Mouse (Mus musculus): ENCODE measurements around the gene Dmrtc2. TPM values are rescaled to one million over a fixed set of nuclear protein-coding genes. Genes with fewer than 3 reads are reported as not detected.

Dmrtc2 gene
- total and polyA plus RNA-seq, 3 experiments = not detected

DNA sequence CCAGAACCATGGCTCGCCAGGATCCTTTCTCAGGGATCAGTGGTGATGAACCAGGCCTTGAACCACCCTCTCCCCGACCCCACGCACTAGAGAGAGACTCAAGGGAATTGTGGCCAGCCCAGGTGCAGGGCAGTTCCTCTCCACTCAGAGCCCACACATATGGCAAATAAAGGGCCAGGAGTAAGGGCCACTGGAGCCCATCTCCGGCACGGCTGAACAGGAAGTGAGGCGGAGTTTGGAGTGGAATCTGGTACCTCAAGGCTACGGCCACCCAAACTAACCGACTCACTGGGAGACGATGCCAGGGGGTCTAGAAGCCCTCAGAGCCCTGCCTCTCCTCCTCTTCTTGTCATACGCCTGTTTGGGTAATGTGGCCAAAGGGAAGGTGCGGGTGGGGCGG is 27.4 kb downstream of the Dmrtc2 start, which contains the start of gene Cd79a:
TSS of gene Cd79a (plus strand) at position 158 of the 400 bp plus-strand sequence.
- Histone ChIP-seq H3K9me3 (replicated peaks; ENCODE audit: insufficient read depth, low read length) (no peaks in the 10 kb centered on the region), H3K4me3 (ENCODE audit: control insufficient read depth in 1 of 2, insufficient read depth in 1 of 2, low read depth in 2 of 2, low read length in 2 of 2) (no peak within 1 kb of the TSS), H3K27me3 (ENCODE audit: control insufficient read depth in 1 of 2, insufficient read depth in 2 of 2, low read length in 2 of 2) (no peaks in the 10 kb centered on the region), H3K4me1 (ENCODE audit: control insufficient read depth in 1 of 2, insufficient read depth in 2 of 2, low read length in 2 of 2) (peaks cover 0 to 12% of the 10 kb centered on the region in 2 experiments; a peak in 2 of 4 replicates), H3K79me2 (ENCODE audit: control insufficient read depth, insufficient read depth, low read length, poor library complexity) (no peaks in the 10 kb centered on the region; the same call in 1 of the 2 replicates), H3K9ac (ENCODE audit: control insufficient read depth, low read depth, low read length, poor library complexity, severe bottlenecking) (no peak within 1 kb of the TSS), H3K27ac (ENCODE audit: control insufficient read depth, low read depth, low read length) (no peak within 1 kb of the TSS), H3K36me3 (ENCODE audit: control insufficient read depth in 1 of 2, insufficient read depth in 2 of 2, low read length in 2 of 2) (peaks cover 0 to 8% of the 10 kb centered on the region in 2 experiments; a peak in 2 of 4 replicates)
- no peak for TF ChIP-seq SIN3A (IDR thresholded peaks at IDR 0.05; ENCODE audit: low read length)
- TF ChIP-seq TBP (IDR thresholded peaks at IDR 0.05; ENCODE audit: low read depth, low read length) = no peak
- no peak for TF ChIP-seq MXI1 (IDR thresholded peaks at IDR 0.05; ENCODE audit: low read depth, low read length)
- no peak for TF ChIP-seq POLR2A (IDR thresholded peaks at IDR 0.05; ENCODE audit: control insufficient read depth in 1 of 2, insufficient read depth in 1 of 2, low read depth in 1 of 2, low read length in 2 of 2, poor library complexity in 1 of 2)
- TF ChIP-seq EP300 (IDR thresholded peaks at IDR 0.05; ENCODE audit: low read depth in 1 of 2, low read length in 2 of 2) = no peak
- no peak for TF ChIP-seq ZC3H11A (IDR thresholded peaks at IDR 0.05; ENCODE audit: low read depth, low read length)
- no peak for TF ChIP-seq ZMIZ1 (IDR thresholded peaks at IDR 0.05; ENCODE audit: low read depth, low read length)
- TF ChIP-seq RCOR1 (IDR thresholded peaks at IDR 0.05; ENCODE audit: low read depth, low read length) = no peak
- TF ChIP-seq MAZ (IDR thresholded peaks at IDR 0.05; ENCODE audit: low read depth, low read length) = no peak
- no peak for TF ChIP-seq GABPA (IDR thresholded peaks at IDR 0.05; ENCODE audit: low read depth, low read length)
- TF ChIP-seq NRF1 (IDR thresholded peaks at IDR 0.05; ENCODE audit: insufficient read depth, low read depth, low read length, poor library complexity, severe bottlenecking) = no peak
- TF ChIP-seq MEF2A (IDR thresholded peaks at IDR 0.05; ENCODE audit: extremely low read depth, insufficient replicate concordance, low read depth, low read length, poor library complexity, severe bottlenecking) = no peak
- TF ChIP-seq UBTF (IDR thresholded peaks at IDR 0.05; ENCODE audit: borderline replicate concordance, insufficient read depth, low read depth, low read length) = no peak
- no peak for TF ChIP-seq HCFC1 (IDR thresholded peaks at IDR 0.05; ENCODE audit: low read depth, low read length)
- TF ChIP-seq POLR2AphosphoS5 (IDR thresholded peaks at IDR 0.05; ENCODE audit: borderline replicate concordance, low read depth, low read length) = no peak
- TF ChIP-seq TCF12 (IDR thresholded peaks at IDR 0.05; ENCODE audit: low read depth, low read length) = no peak
- no peak for DNase-seq (ENCODE audit: low read depth, low spot score)

DNA sequence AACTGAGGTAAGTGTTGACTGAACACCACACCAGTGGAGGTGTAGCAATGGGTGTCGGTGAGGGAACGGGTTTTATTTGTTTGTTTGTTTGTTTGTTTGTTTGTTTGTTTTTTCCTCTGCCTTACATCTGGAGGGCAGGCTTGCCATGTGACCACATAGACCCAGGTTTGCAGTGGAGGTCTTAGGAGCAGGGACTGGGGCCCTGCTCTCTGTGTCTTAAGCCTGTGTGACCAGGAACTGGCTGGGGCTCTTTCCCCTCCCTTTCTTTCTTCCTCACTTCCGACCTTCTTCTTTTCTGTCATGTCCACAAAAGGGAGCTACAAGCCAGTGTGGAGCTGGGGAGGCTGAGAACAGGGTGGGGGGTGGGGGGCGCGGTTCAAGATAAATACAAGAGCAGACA is 28.1 kb downstream of the Dmrtc2 start:
- Histone ChIP-seq H3K4me3 (ENCODE audit: control insufficient read depth in 1 of 2, insufficient read depth in 1 of 2, low read depth in 2 of 2, low read length in 2 of 2) (no peak overlapping the region), H3K4me1 (ENCODE audit: control insufficient read depth in 1 of 2, insufficient read depth in 2 of 2, low read length in 2 of 2) (peaks cover 0 to 16% of the 10 kb centered on the region in 2 experiments; a peak in 2 of 4 replicates), H3K27me3 (ENCODE audit: control insufficient read depth in 1 of 2, insufficient read depth in 2 of 2, low read length in 2 of 2) (no peaks in the 10 kb centered on the region), H3K27ac (ENCODE audit: control insufficient read depth, low read depth, low read length) (no peak overlapping the region), H3K9me3 (replicated peaks; ENCODE audit: insufficient read depth, low read length) (no peaks in the 10 kb centered on the region), H3K36me3 (ENCODE audit: control insufficient read depth in 1 of 2, insufficient read depth in 2 of 2, low read length in 2 of 2) (peaks cover 0 to 12% of the 10 kb centered on the region in 2 experiments; a peak in 2 of 4 replicates), H3K79me2 (ENCODE audit: control insufficient read depth, insufficient read depth, low read length, poor library complexity) (peaks cover 2% of the 10 kb centered on the region; the same call in 1 of the 2 replicates), H3K9ac (ENCODE audit: control insufficient read depth, low read depth, low read length, poor library complexity, severe bottlenecking) (no peak overlapping the region)
- DNase-seq (ENCODE audit: low read depth, low spot score) = no peak
- TF ChIP-seq MAFK (IDR thresholded peaks at IDR 0.05; ENCODE audit: borderline replicate concordance, low read depth, low read length) (no peak), POLR2AphosphoS5 (IDR thresholded peaks at IDR 0.05; ENCODE audit: borderline replicate concordance, low read depth, low read length) (no peak), MAZ (IDR thresholded peaks at IDR 0.05; ENCODE audit: low read depth, low read length) (no peak), MYB (IDR thresholded peaks at IDR 0.05; ENCODE audit: low read depth, low read length) (no peak), KAT2A (conservative IDR thresholded peaks at IDR 0.05; ENCODE audit: low read depth, low read length) (no peak), MEF2A (IDR thresholded peaks at IDR 0.05; ENCODE audit: extremely low read depth, insufficient replicate concordance, low read depth, low read length, poor library complexity, severe bottlenecking) (no peak), ETS1 (IDR thresholded peaks at IDR 0.05; ENCODE audit: low read depth, low read length) (no peak), ZKSCAN1 (IDR thresholded peaks at IDR 0.05; ENCODE audit: low read depth, low read length) (no peak), SMC3 (IDR thresholded peaks at IDR 0.05; ENCODE audit: low read depth, low read length) (no peak), HCFC1 (IDR thresholded peaks at IDR 0.05; ENCODE audit: low read depth, low read length) (no peak), MXI1 (IDR thresholded peaks at IDR 0.05; ENCODE audit: low read depth, low read length) (no peak), JUND (IDR thresholded peaks at IDR 0.05; ENCODE audit: low read depth, low read length) (no peak), CHD2 (IDR thresholded peaks at IDR 0.05; ENCODE audit: low read length) (no peak), NRF1 (IDR thresholded peaks at IDR 0.05; ENCODE audit: insufficient read depth, low read depth, low read length, poor library complexity, severe bottlenecking) (no peak), ZMIZ1 (IDR thresholded peaks at IDR 0.05; ENCODE audit: low read depth, low read length) (no peak), GATA1 (IDR thresholded peaks at IDR 0.05; ENCODE audit: low read depth, low read length) (no peak), TBP (IDR thresholded peaks at IDR 0.05; ENCODE audit: low read depth, low read length) (no peak), GABPA (IDR thresholded peaks at IDR 0.05; ENCODE audit: low read depth, low read length) (no peak), POLR2AphosphoS2 (IDR thresholded peaks at IDR 0.05; ENCODE audit: low read length) (no peak), MYC (IDR thresholded peaks at IDR 0.05; ENCODE audit: low read depth, low read length) (no peak)

Measured in MEL (cell line).